Mouse (Mus musculus) liver, embryonic 16.5 days (tissue): ENCODE results near the gene Hnrnpa3. TPM values are rescaled to one million over a fixed set of nuclear protein-coding genes. Genes with fewer than 3 reads are reported as not detected.

Source experiments
- ATAC-seq: fragments of 200-750 bp; cut with Nextera tagmentation; 2 replicates; pipeline ENCODE4 v1.8.0; 2017; ENCODE audit warnings: low read depth, mild to moderate bottlenecking, moderate number of reproducible peaks, moderate library complexity
- H3K27ac ChIP-seq: fragments of 300-500 bp; sonication (generic); 2 replicates; pipeline ENCODE4 v1.5.1; 2014; ENCODE audit warnings: mild to moderate bottlenecking, low read length
- H3K27me3 ChIP-seq: fragments of 300-500 bp; sonication (generic); 2 replicates; pipeline ENCODE4 v1.6.1; 2014; ENCODE audit warnings: low read depth, low read length, mixed read lengths; ENCODE audit not compliant: control insufficient read depth, insufficient read depth
- H3K36me3 ChIP-seq: fragments of 300-500 bp; sonication (generic); 2 replicates; pipeline ENCODE4 v1.6.1; 2014; ENCODE audit warnings: mild to moderate bottlenecking; ENCODE audit not compliant: control insufficient read depth, insufficient read depth
- H3K4me1 ChIP-seq: fragments of 300-500 bp; sonication (generic); 2 replicates; pipeline ENCODE4 v1.6.1; 2014; ENCODE audit warnings: low read depth, low read length, mixed read lengths; ENCODE audit not compliant: control insufficient read depth
- H3K4me2 ChIP-seq: fragments of 300-500 bp; sonication (generic); 2 replicates; pipeline ENCODE4 v1.6.1; 2014; ENCODE audit warnings: low read depth, low read length, mixed read lengths
- H3K4me3 ChIP-seq: fragments of 300-500 bp; sonication (generic); 2 replicates; pipeline ENCODE4 v1.5.1; 2014; ENCODE audit warnings: low read depth, mild to moderate bottlenecking, low read length
- H3K9ac ChIP-seq: fragments of 300-500 bp; sonication (generic); 2 replicates; pipeline ENCODE4 v1.6.1; 2014; ENCODE audit warnings: low read depth, low read length
- H3K9me3 ChIP-seq: fragments of 300-500 bp; sonication (generic); replicated peaks from 2 replicates; pipeline ENCODE4 v1.6.1; 2016; ENCODE audit warnings: low read length; ENCODE audit not compliant: control insufficient read depth
- WGBS: fragments of 180-500 bp; shearing (Covaris S2); extraction: QIAGEN DNeasy Blood & Tissue Kit; methylation state at CpG from one replicate; pipeline ENCODE4 v1.1.7; 2014; ENCODE audit not compliant: insufficient replicate concordance; 5-methylcytosine and 5-hydroxymethylcytosine counted together
- polyA plus RNA-seq: library from polyadenylated mRNA; unstranded; fragments of >200 nt; fragmentation: Nextera tagmentation; extraction: Ambion mirVana; gene quantifications from 2 replicates; pipeline ENCODE4 v1.2.1, GENCODE M21; 2015

Gene Hnrnpa3
- polyA plus RNA-seq, 1 experiment from 2014 or later, result 94.3 TPM

- Histone ChIP-seq H3K27me3 (no peaks in the 10 kb centered on the region), H3K4me1 (peaks cover 65% of the 10 kb centered on the region), H3K4me2 (peak overlapping the region; percentile 82), H3K36me3 (peaks cover 7% of the 10 kb centered on the region; the same call in 1 of the 2 replicates), H3K4me3 (peak overlapping the region; percentile 96), H3K9ac (peak overlapping the region; percentile 99; the same call in 1 of the 2 replicates), H3K27ac (0 out of 2 replicates have a peak overlapping the region, but pooled peaks have one; percentile 15), H3K9me3 (no peaks in the 10 kb centered on the region)
- 50% methylated on average over 3 of the region's 3 CpGs for WGBS
- no peak for ATAC-seq
These were observed 42.1 kb downstream of the Hnrnpa3 start for GRCm38 (mm10) chr2:75701207-75701606.

- Histone ChIP-seq H3K4me2 (peak overlapping the region; percentile 82), H3K36me3 (peaks cover 7% of the 10 kb centered on the region; the same call in 1 of the 2 replicates), H3K9me3 (no peaks in the 10 kb centered on the region), H3K27me3 (no peaks in the 10 kb centered on the region), H3K4me3 (peak overlapping the region; percentile 96), H3K9ac (peak overlapping the region; percentile 99), H3K4me1 (peaks cover 66% of the 10 kb centered on the region), H3K27ac (peak overlapping the region; percentile 13; the same call in 1 of the 2 replicates)
- 26% methylated on average over 9 of the region's 9 CpGs for WGBS
- ATAC-seq, result no peak
These were observed 42.9 kb downstream of the Hnrnpa3 start for GRCm38 (mm10) chr2:75701822-75702587.

DNA sequence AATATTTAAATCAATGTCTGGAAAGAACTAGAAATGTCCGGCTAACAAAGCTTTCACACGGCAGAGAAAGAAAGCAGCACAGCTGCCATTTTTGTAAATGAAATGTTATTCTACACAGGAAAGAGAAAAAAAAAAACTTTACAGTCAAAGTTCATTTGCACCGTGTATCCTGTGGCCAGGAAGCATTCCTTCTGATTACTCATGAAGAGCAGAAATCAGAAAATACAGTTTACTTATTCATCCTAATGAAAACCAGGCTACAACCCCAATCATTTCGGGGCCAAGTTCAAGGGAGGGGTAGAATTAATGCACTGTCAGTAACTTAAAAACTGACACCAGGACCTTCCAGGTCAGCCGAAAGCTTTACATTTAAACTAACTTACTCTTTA, 43.5 kb downstream of the Hnrnpa3 start:
- peaks cover 7% of the 10 kb centered on the region; the same call in 1 of the 2 replicates for H3K36me3 ChIP-seq
- H3K4me1 ChIP-seq, result peaks cover 66% of the 10 kb centered on the region
- no peaks in the 10 kb centered on the region for H3K27me3 ChIP-seq
- peak overlapping the region; percentile 99 for H3K9ac ChIP-seq
- no peaks in the 10 kb centered on the region for H3K9me3 ChIP-seq
- peak overlapping the region; percentile 96 for H3K4me3 ChIP-seq
- peak overlapping the region; percentile 82 for H3K4me2 ChIP-seq
- WGBS, result 14% methylated on average over 5 of the region's 5 CpGs
- peak overlapping the region; percentile 100 for H3K27ac ChIP-seq
- no peak for ATAC-seq

DNA sequence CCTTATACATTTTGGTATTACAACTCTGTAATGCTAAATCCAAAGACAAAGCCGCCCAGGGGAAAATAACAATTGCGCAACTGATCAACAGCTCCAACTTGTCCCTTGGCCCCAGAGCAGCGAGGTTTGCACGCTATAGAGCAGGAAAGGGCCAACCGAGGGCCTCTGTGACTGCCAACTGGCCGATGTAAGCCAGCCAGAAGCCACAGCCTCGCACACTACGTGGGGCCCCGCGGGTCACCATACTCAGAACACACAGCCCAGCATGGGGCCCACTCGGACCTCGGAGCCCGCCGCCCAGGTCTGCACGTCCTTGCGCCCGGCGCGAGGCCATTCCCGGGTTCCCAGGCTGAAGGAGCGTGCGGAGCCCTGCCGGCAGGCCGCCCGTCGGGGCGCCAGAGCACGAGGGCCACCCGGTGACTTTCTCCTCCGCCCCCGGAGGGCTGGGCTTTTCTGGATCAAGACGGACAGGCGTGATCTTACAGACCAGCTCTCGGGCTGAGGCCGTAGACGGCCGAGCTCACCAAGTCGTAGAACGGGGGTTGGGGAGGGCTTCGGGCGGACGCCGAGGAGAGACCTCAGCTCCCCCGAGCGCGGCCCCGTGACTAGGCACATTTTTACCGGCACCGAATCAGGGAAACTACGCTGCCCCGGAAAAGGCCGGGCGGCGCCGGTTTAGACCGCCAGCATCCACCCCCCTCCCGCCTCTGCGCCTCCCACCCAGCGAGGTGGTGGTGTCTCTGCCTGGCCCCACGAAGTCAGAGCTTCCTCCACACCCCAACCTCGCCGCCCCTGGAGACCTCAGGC, 44.5 kb downstream of the Hnrnpa3 start:
- under 1% methylated on average over 60 of the region's 62 CpGs for WGBS
- H3K36me3 ChIP-seq, result peaks cover 6% of the 10 kb centered on the region; the same call in 1 of the 2 replicates
- H3K27me3 ChIP-seq, result no peaks in the 10 kb centered on the region
- H3K4me2 ChIP-seq, result peak overlapping the region; percentile 82
- H3K9me3 ChIP-seq, result no peaks in the 10 kb centered on the region
- peak overlapping the region; percentile 99 for H3K9ac ChIP-seq
- peak overlapping the region; percentile 100 for H3K27ac ChIP-seq
- H3K4me1 ChIP-seq, result peaks cover 60% of the 10 kb centered on the region
- H3K4me3 ChIP-seq, result peak overlapping the region; percentile 96
- peak; percentile 44 for ATAC-seq

- peak within 1 kb of the TSS; percentile 96 for H3K4me3 ChIP-seq
- H3K4me1 ChIP-seq, result peaks cover 52% of the 10 kb centered on the region
- peaks cover 6% of the 10 kb centered on the region; the same call in 1 of the 2 replicates for H3K36me3 ChIP-seq
- under 1% methylated on average over 54 of the region's 58 CpGs for WGBS
- H3K4me2 ChIP-seq, result peak within 1 kb of the TSS; percentile 98
- H3K27ac ChIP-seq, result peak within 1 kb of the TSS; percentile 100
- 0 out of 2 replicates have a peak, but pooled peaks cover 3% of the 10 kb centered on the region for H3K9me3 ChIP-seq
- H3K9ac ChIP-seq, result peak within 1 kb of the TSS; percentile 99
- ATAC-seq, result peak; percentile 87
- no peaks in the 10 kb centered on the region for H3K27me3 ChIP-seq
These were observed 45.4 kb downstream of the Hnrnpa3 start, which contains the start of gene Nfe2l2 for GRCm38 (mm10) chr2:75704234-75705161. Gene Nfe2l2, minus strand, starts transcription at chr2:75704641.

DNA sequence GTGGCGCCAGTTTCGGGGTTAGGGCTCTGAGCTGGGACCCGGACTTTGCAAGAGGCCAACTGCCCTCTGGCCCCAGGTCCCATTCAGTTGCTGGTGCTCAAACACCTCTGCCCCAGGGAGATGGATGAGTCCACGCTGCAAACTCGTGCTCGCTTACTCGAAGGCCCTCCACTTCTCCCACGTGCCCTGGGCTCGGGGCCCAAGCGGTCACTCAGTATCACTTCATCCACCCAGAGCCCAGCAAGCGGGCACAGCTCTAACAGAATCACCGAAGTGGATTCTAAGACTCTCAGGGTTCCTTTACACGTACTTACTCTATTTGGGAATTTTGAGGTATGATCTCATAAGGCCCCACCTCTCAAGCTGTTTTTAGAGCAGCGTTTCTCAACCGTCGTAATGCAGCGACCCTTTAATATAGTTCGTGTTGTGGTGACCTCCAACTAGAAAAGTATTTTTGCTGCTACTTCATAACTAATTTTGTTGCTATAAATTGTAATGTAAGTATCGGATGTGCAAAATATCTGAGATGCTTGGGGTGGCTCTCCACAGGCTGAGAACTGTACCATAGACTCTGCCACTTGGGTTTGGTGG, 46.2 kb downstream of the Hnrnpa3 start:
- no peaks in the 10 kb centered on the region for H3K27me3 ChIP-seq
- peak overlapping the region; percentile 85 for H3K9ac ChIP-seq
- peaks cover 8% of the 10 kb centered on the region; the same call in 1 of the 2 replicates for H3K36me3 ChIP-seq
- no peak for ATAC-seq
- peak overlapping the region; percentile 100 for H3K27ac ChIP-seq
- H3K4me3 ChIP-seq, result peak overlapping the region; percentile 96
- H3K4me2 ChIP-seq, result peak overlapping the region; percentile 98
- 0 out of 2 replicates have a peak, but pooled peaks cover 3% of the 10 kb centered on the region for H3K9me3 ChIP-seq
- H3K4me1 ChIP-seq, result peaks cover 47% of the 10 kb centered on the region
- WGBS, result 6% methylated on average over 19 of the region's 19 CpGs

- Histone ChIP-seq H3K9me3 (0 out of 2 replicates have a peak, but pooled peaks cover 3% of the 10 kb centered on the region), H3K4me3 (no peak overlapping the region), H3K4me1 (peaks cover 37% of the 10 kb centered on the region), H3K4me2 (peak overlapping the region; percentile 98), H3K27ac (peak overlapping the region; percentile 100), H3K27me3 (no peaks in the 10 kb centered on the region), H3K9ac (peak overlapping the region; percentile 85), H3K36me3 (peaks cover 5% of the 10 kb centered on the region; the same call in 1 of the 2 replicates)
- no peak for ATAC-seq
- WGBS, result 48% methylated on average over 5 of the region's 5 CpGs
These were observed 47.4 kb downstream of the Hnrnpa3 start for GRCm38 (mm10) chr2:75706435-75706834.

DNA sequence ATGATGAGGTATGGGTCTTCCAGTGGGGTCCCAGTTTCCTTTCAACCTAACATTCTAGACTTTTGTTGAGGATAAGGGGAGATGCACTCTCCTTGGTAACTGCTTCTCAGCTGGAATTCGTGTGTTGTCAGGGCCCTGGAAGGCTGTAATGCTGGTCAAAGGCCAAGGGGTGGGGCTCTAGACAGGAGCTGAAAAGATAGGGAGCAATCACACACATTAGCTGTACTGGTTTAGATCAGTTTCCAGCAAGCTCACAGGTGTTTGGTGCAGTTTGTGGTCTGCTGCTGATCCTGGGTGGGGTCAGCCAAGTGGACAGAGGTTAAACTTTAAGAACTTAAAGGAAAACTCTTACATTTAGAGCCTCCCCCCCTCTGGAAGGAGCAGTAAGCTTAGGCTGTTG, 48.4 kb downstream of the Hnrnpa3 start:
- peaks cover 28% of the 10 kb centered on the region for H3K4me1 ChIP-seq
- ATAC-seq, result no peak
- WGBS, result 7% methylated on average over 1 of the region's 1 CpGs
- H3K9ac ChIP-seq, result no peak overlapping the region
- peaks cover 4% of the 10 kb centered on the region; the same call in 1 of the 2 replicates for H3K36me3 ChIP-seq
- H3K27ac ChIP-seq, result no peak overlapping the region
- H3K27me3 ChIP-seq, result no peaks in the 10 kb centered on the region
- no peak overlapping the region for H3K4me2 ChIP-seq
- H3K4me3 ChIP-seq, result no peak overlapping the region
- H3K9me3 ChIP-seq, result 0 out of 2 replicates have a peak, but pooled peaks cover 3% of the 10 kb centered on the region
